Mouse (Mus musculus): Measurements from ENCODE around the gene Gm45234. TPM values are rescaled to one million over a fixed set of nuclear protein-coding genes. Genes with fewer than 3 reads are reported as not detected.

The Gm45234 gene
- polyA plus RNA-seq, 1 experiment from 2014 or later = not detected

DNA sequence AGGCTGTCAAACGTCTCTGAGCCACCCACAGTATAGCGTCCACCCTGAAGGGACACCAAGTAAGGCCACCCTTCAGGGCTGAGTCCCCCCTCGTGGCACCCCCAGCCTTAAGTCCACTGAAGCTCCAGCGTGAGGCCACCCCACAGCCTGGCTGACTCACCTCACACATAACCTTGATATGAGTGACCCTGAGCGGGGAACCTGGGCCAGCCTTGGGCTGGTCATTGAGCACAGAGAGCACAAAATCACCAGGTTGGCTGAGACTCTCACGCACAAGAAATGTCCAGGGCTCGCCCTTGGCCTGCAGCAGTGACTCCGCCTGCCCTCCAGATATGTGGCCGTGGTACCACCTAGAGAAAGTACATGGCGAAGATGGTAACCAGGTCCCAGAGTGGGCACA lies 27.2 kb downstream of the Gm45234 start:
- DNase-seq (ENCODE audit: low spot score) = no peak
- Histone ChIP-seq H3K4me1 (replicated peaks) (peaks cover 24% of the 10 kb centered on the region), H3K4me3 (no peak overlapping the region), H3K27me3 (ENCODE audit: insufficient read depth, poor library complexity, severe bottlenecking) (no peaks in the 10 kb centered on the region), H3K9me3 (no peaks in the 10 kb centered on the region), H3K27ac (no peak overlapping the region), H3K36me3 (no peaks in the 10 kb centered on the region)
- WGBS = 86% methylated on average over 10 of the region's 10 CpGs

DNA sequence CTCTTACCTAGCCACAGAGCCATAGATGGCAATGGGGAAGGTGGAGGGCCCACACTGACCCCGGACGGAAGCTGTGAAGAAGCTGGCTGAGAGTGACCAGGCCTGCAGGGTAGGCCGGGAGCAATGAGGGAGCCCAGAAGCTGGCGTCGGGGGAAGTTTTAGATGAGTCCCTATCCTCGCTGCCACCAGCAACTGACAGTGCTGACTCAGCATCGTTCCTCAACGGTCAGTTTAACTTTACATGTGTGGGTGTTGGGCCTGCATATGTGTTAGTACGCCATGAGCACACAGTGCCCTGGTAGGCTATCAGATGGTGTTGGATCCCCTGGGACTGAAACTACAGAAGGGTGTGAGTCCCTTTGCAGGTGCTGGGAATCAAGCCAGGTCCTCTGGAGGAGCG lies 31.3 kb downstream of the Gm45234 start:
- H3K4me3 ChIP-seq = no peak overlapping the region
- H3K36me3 ChIP-seq = no peaks in the 10 kb centered on the region
- H3K4me1 ChIP-seq (replicated peaks) = peaks cover 23% of the 10 kb centered on the region
- H3K27me3 ChIP-seq (ENCODE audit: insufficient read depth, poor library complexity, severe bottlenecking) = no peaks in the 10 kb centered on the region
- 87% methylated on average over 10 of the region's 10 CpGs for WGBS
- no peaks in the 10 kb centered on the region for H3K9me3 ChIP-seq
- no peak for DNase-seq (ENCODE audit: low spot score)
- no peak overlapping the region for H3K27ac ChIP-seq

DNA sequence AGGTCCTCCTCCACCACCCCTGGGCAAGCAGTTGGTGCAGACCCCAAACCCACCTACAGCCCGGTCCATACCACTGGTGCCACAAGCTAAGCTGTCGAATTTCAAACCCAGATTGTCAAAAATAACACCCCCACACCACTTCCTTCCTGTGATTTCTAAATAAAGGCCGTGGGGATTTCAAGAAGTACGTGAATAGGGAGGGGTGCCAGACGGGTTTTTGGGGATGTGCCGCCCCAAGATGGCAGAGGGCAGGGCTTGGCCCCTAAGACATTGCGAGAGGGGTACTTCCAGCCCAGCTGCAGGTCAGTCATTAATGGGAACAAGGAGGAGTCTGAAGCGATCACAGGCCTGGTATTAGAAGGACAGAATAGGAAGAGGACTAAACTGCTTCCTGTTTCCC lies 32.3 kb downstream of the Gm45234 start:
- H3K36me3 ChIP-seq = no peaks in the 10 kb centered on the region
- DNase-seq (ENCODE audit: low spot score) = no peak
- H3K27me3 ChIP-seq (ENCODE audit: insufficient read depth, poor library complexity, severe bottlenecking) = no peaks in the 10 kb centered on the region
- H3K4me1 ChIP-seq (replicated peaks) = peaks cover 30% of the 10 kb centered on the region
- H3K9me3 ChIP-seq = no peaks in the 10 kb centered on the region
- H3K27ac ChIP-seq = no peak overlapping the region
- 85% methylated on average over 8 of the region's 8 CpGs for WGBS
- no peak overlapping the region for H3K4me3 ChIP-seq

DNA sequence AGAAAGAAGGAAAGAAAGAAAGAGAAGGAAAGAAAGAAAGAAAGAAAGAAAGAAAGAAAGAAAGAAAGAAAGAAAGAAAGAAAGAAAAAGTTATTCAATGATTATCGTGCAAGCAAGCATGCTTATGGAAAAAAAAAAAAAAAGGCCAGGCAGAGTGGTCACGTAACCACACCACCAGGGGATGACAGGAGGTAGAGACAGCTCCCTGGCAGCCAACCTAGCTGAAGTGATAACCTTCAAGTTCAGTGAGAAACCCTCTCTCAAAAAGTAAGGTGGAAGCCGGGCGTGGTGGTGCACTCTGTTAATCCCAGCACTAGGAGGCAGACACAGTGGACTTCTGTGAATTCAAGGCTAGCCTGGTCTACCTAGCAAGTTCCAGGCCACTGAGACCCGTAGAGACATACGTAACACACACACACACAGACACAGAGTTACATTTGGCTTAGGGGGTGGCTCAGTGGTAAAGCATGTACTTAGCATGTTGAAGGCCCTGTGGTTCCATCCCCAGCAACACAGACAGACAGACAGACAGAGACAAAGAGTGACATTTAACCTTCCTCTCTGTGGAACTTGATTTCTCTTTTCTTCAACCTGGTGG lies 32.8 kb downstream of the Gm45234 start:
- Histone ChIP-seq H3K4me3 (no peak overlapping the region), H3K27me3 (ENCODE audit: insufficient read depth, poor library complexity, severe bottlenecking) (no peaks in the 10 kb centered on the region), H3K4me1 (replicated peaks) (peaks cover 27% of the 10 kb centered on the region), H3K36me3 (peaks cover 1% of the 10 kb centered on the region; the same call in 1 of the 2 replicates), H3K9me3 (no peaks in the 10 kb centered on the region), H3K27ac (no peak overlapping the region)
- 87% methylated on average over 6 of the region's 6 CpGs for WGBS
- DNase-seq (ENCODE audit: low spot score) = no peak

DNA sequence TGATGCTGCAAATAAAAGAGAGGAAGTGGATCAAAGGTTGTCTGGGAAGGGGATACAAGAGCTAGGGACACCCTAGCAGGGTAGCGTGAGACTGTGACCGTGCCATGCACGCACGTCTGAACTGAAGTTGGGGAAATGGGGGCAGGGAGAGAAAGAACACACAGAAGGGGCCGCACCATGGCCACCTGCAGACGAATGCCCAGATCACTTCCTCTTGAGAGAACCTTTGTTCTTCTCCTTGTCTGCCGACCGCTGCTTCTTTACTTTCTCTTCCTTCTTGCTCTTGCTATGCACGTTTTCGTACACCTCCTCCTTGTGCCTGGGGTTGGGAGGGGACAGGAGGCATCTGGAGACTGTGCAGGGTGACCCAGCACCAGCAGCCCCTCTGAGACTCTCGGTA lies 34.9 kb downstream of the Gm45234 start:
- Histone ChIP-seq H3K4me3 (no peak overlapping the region), H3K27ac (peak overlapping the region; percentile 42), H3K4me1 (replicated peaks) (peaks cover 24% of the 10 kb centered on the region), H3K27me3 (ENCODE audit: insufficient read depth, poor library complexity, severe bottlenecking) (no peaks in the 10 kb centered on the region), H3K36me3 (peaks cover 22% of the 10 kb centered on the region), H3K9me3 (no peaks in the 10 kb centered on the region)
- DNase-seq (ENCODE audit: low spot score) = no peak
- WGBS = 71% methylated on average over 11 of the region's 11 CpGs

DNA sequence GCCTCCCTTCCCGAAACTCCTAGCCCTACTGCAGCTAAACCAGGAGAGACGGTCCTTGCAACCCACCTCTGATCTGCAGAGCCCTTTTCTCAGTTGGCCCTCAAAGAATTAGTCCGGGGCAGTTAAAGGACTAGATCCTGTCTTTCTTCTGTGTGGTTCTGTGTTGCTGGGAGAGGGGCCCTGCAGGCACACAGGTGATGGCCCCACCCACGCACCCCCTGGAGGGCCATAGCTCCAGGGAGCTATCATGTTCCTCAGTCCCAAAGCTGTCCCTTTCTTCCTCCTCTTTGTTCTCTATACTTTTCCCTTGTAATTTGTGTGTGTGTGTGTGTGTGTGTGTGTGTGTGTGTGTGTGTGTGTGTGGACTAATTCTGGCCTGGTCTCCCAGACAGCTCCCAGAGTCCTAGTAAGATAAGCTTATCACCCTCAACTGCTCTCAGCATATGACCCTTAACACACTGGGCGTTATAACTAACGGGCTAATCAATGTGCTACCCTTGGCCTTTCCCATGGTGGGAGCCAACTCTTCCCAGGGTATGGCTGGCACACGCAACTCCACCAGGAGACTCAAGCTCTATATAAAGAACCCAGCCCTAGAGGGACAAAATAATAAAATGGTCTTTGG lies 36.4 kb downstream of the Gm45234 start:
- Histone ChIP-seq H3K27ac (peak overlapping the region; percentile 79), H3K4me1 (replicated peaks) (peaks cover 24% of the 10 kb centered on the region), H3K9me3 (no peaks in the 10 kb centered on the region), H3K27me3 (ENCODE audit: insufficient read depth, poor library complexity, severe bottlenecking) (no peaks in the 10 kb centered on the region), H3K36me3 (peaks cover 36% of the 10 kb centered on the region), H3K4me3 (peak overlapping the region; percentile 39)
- 74% methylated on average over 7 of the region's 7 CpGs for WGBS
- DNase-seq (ENCODE audit: low spot score) = no peak

DNA sequence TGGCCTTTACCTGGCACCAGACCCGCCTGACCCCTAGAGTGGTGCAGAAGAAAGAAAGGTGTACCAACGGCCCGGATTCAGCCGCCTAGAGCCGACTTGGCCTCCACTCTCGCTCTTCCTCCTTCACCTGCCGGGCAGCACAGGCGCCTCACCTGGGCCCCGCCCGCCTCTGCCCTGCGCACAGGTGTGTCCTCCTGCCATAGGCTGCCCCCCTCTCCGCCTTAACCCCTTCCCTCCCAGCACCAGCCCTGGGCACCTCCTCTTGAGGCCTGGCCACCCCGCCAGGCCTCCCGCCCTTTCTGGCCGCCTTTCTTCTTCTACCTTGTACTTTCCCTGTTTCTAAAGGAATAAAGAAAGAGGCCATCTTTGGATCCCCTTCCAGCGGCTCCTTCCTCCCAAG lies 37.1 kb downstream of the Gm45234 start:
- WGBS = 61% methylated on average over 16 of the region's 16 CpGs
- no peak for DNase-seq (ENCODE audit: low spot score)
- Histone ChIP-seq H3K36me3 (peaks cover 44% of the 10 kb centered on the region), H3K4me3 (peak overlapping the region; percentile 39), H3K27ac (peak overlapping the region; percentile 79), H3K4me1 (replicated peaks) (peaks cover 29% of the 10 kb centered on the region), H3K27me3 (ENCODE audit: insufficient read depth, poor library complexity, severe bottlenecking) (no peaks in the 10 kb centered on the region), H3K9me3 (no peaks in the 10 kb centered on the region)

DNA sequence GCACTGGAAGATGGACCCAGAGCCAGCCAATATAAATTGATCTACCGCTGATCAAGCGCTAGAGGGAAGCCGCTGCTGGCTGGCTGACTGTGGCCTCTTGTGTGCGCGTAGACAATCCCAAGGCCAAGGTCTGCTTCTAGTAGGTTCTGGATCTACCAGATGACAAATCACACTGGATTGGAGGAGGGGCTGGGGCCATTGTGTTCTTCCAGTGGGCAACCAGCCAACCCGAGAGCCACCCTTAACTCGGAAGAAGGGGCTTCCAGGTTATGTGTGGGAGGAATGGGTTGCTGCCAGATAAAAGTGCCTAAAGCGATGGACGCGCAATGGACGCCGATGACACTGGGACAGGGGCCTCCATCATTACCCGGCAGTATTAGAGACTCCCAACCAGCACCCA lies 37.9 kb downstream of the Gm45234 start:
- H3K9me3 ChIP-seq = no peaks in the 10 kb centered on the region
- H3K36me3 ChIP-seq = peaks cover 48% of the 10 kb centered on the region
- no peaks in the 10 kb centered on the region for H3K27me3 ChIP-seq (ENCODE audit: insufficient read depth, poor library complexity, severe bottlenecking)
- H3K4me3 ChIP-seq = peak overlapping the region; percentile 39
- WGBS = 77% methylated on average over 13 of the region's 13 CpGs
- DNase-seq (ENCODE audit: low spot score) = no peak
- peak overlapping the region; percentile 79 for H3K27ac ChIP-seq
- H3K4me1 ChIP-seq (replicated peaks) = peaks cover 36% of the 10 kb centered on the region

DNA sequence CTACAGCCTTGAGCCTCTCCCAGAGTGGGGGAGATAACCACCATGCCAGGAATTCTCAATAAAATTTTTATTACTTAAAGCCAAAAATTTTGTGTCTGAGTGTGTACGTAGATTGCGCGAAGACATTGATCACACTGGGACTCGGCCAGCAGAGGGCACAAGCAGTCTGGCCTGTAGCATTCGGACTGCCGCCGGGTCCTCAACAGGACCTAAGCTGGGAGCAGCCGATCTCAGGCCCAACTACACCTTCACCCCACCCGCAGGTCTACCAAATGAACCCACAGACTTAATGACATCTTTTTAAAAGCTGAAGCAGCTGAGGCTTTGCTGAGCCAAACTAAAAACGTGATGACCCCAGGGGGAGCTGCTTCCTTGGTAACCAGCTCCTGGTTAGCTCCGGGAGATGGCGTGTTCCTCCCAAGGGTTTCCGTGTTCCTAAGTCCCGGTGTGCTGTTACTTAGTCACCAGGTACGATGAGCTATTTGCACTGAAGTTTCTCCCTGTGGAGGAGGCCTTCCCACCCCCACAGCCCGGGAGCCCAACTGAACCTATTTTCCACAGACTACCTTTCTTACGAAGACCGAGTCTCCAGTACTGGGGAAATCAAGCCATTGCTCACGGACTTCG lies 38.8 kb downstream of the Gm45234 start:
- Histone ChIP-seq H3K4me1 (replicated peaks) (peaks cover 40% of the 10 kb centered on the region), H3K9me3 (no peaks in the 10 kb centered on the region), H3K27me3 (ENCODE audit: insufficient read depth, poor library complexity, severe bottlenecking) (no peaks in the 10 kb centered on the region), H3K36me3 (peaks cover 48% of the 10 kb centered on the region), H3K27ac (no peak overlapping the region; the same call in 1 of the 2 replicates), H3K4me3 (no peak overlapping the region; the same call in 1 of the 2 replicates)
- peak; percentile 65 for DNase-seq (ENCODE audit: low spot score)
- 69% methylated on average over 20 of the region's 20 CpGs for WGBS

DNA sequence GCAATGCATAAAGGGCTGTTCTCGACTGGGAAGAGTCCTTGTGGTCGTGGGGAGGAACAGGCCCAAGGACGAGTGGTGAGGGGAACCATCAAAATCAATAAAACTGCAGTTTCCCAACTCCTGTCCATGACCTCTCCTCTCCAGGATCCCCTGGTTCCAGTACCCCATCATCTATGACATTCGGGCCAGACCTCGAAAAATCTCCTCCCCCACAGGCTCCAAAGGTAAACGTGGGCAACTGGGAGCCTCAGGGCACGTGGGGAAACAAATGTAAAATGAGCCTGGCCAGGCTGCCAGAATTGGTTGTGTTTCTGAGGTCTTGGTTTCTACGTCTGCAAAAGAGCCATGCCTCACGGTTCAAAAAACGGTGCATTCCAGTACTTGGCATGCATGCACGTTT lies 42.9 kb downstream of the Gm45234 start:
- Histone ChIP-seq H3K4me3 (peak overlapping the region; percentile 97), H3K36me3 (peaks cover 74% of the 10 kb centered on the region), H3K27me3 (ENCODE audit: insufficient read depth, poor library complexity, severe bottlenecking) (no peaks in the 10 kb centered on the region), H3K4me1 (replicated peaks) (peaks cover 39% of the 10 kb centered on the region), H3K27ac (peak overlapping the region; percentile 94), H3K9me3 (no peaks in the 10 kb centered on the region)
- no peak for DNase-seq (ENCODE audit: low spot score)
- WGBS = 21% methylated on average over 11 of the region's 11 CpGs

DNA sequence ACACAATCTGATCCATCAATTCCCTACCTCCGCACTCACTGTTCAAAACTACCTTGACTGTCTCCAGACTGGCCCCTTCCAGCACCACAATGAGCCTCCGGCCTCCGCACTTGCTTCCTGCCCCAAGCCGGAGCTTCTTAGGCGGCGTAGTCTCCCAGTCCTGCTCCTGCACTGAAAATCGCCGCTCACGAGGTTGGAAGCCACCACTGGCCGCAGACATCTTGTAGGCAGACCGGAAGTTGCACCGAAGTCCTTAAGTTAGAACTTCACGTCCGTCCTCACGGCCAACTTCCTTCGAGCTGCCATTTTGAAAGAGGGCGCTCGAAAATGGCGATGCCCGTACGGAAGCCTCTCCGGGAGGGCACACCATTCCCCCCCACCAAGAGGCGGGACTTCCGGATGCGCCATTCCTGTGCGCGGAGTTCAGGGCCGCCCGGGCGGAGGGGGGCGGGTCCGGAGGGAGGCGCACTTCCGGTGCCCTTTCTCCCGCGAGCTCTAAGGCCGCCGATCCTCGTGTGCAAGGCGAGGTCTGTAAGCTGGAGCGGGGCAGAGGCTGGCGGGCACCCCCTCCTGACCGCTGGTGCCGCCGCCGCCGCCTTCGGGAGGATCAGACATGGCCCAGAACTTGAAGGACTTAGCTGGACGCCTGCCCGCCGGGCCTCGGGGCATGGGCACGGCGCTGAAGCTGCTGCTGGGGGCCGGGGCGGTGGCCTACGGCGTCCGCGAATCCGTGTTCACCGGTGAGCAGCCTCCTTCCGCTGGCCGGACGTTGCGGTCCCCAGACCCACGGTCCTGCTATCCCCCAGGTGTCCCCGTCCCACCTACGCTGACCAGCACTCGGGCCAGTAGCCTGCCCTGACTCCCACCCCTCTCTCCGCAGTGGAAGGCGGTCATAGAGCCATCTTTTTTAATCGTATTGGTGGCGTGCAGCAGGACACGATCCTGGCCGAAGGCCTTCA lies 43.7 kb downstream of the Gm45234 start, which contains the start of the genes Emg1 and Phb2:
TSS of gene Emg1 (minus strand) at position 355 of the 959 bp plus-strand sequence.
TSS of gene Phb2 (plus strand) at position 513 of the 959 bp plus-strand sequence.
- Histone ChIP-seq H3K27ac (peak within 1 kb of the TSS; percentile 94), H3K4me1 (replicated peaks) (peaks cover 37% of the 10 kb centered on the region), H3K4me3 (peak within 1 kb of the TSS; percentile 97), H3K36me3 (peaks cover 74% of the 10 kb centered on the region), H3K27me3 (ENCODE audit: insufficient read depth, poor library complexity, severe bottlenecking) (no peaks in the 10 kb centered on the region), H3K9me3 (no peaks in the 10 kb centered on the region)
- under 1% methylated on average over 76 of the region's 76 CpGs for WGBS
- DNase-seq (ENCODE audit: low spot score) = peak; percentile 99

DNA sequence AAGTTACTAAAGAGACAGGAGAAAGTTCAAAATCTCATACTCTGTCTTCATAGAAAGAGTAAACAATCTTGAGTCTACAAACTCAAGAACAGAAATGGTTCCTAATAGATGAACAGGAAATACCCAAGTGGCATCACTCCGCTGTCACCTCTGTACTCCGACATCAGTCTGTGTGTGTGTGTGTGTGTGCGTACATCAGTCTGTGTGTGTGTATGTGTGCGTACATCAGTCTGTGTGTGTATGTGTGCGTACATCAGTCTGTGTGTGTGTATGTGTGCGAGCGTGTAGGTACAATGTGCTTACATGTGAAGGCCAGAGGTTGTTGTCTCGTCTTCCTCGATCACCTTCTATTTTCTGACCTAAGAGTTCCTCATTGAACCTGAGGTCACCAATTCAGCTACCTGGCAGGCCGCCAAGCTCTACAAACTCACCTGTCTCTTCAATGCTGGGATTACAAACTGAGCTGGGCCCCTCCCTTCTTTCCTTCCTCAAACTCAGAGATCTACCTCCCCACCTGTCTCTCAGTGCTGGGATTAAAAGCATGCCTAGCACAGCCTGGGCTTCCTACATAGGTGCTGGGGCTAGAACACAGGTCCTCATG lies 47.4 kb downstream of the Gm45234 start:
- DNase-seq (ENCODE audit: low spot score) = no peak
- H3K36me3 ChIP-seq = peaks cover 74% of the 10 kb centered on the region
- peaks cover 29% of the 10 kb centered on the region for H3K4me1 ChIP-seq (replicated peaks)
- no peaks in the 10 kb centered on the region for H3K9me3 ChIP-seq
- no peaks in the 10 kb centered on the region for H3K27me3 ChIP-seq (ENCODE audit: insufficient read depth, poor library complexity, severe bottlenecking)
- WGBS = 98% methylated on average over 10 of the region's 10 CpGs
- H3K27ac ChIP-seq = no peak overlapping the region
- no peak overlapping the region for H3K4me3 ChIP-seq
